Mouse (Mus musculus): ENCODE results near the gene Duxf3.

DNA sequence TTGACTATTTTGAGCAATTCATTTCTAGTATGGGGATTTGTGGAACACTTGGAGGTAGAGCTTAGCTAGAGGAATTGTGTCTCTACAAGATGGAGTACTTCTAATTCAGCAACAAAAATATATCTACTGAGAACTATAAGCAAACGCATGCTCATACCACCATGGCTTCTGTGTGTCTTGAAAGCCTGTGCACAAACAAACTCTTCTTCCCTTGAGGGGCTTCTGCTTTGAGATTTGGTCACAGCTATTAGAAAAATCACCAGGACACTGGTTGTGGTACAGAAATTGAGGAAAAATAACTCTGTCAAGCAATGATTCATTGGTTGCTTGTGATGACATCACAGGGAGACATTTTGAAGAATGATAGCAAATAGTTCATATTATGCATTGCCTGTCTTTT, 17.1 kb downstream of the Duxf3 start:
- no peak for TF ChIP-seq CTCF (IDR thresholded peaks at IDR 0.05; ENCODE audit: extremely low read depth, insufficient read depth, insufficient read length, insufficient replicate concordance)
- TF ChIP-seq POLR2A (IDR thresholded peaks at IDR 0.05; ENCODE audit: low read depth, low read length): no peak

Measured in spleen, adult 2 months (tissue).